In the genomic region with DNA sequence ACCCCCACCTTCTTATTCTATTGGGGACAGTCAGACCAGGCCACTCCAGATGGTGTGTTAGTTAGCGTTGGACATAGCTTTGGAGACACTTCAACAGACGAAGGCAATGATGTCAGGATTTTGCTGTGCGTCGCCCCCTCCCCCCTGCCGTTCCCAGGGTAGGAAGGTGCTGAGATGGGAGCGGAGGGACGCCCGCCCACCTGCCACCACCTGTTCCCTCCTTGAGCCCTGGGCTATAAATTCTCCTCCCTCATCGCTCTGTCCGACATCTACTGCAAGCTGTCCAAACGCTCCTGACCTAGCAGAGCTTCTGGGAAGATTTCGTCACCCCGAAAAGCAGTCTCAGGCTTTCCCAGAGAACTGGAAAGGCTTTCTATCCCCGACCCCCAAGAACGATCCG, we compare ENCODE assay signal across 9 mouse cellular contexts. TPM values are rescaled to one million over a fixed set of nuclear protein-coding genes. Genes with fewer than 3 reads are reported as not detected.
DNase-seq lines count a peak whose midpoint lies in the region; ATAC-seq and TF ChIP-seq lines count a peak whose summit lies in the region.
"Had no signal": no experiment of that assay in that cellular context is flagged by ENCODE, and none has a peak within 500 bp of the region (broad histone marks: within the 10 kb centered on the region; RNA-seq: fewer than 3 reads in every experiment).

A gene (plus strand): TSS at position 131 of the 400 bp plus-strand sequence.

- TF ChIP-seq CTCF in bone marrow macrophage, adult 2 months (IDR thresholded peaks at IDR 0.05; ENCODE audit: low read depth, low read length), result no peak

- H3K9me3 ChIP-seq in heart, embryonic 12.5 days (replicated peaks), result peaks cover 3% of the 10 kb centered on the region; the same call in 1 of the 2 replicates
- H3K9me3 ChIP-seq in forebrain, embryonic 12.5 days, result no peaks in the 10 kb centered on the region
- no peaks in the 10 kb centered on the region for H3K9me3 ChIP-seq in limb, embryonic 12.5 days

- H3K4me1 ChIP-seq in heart, embryonic 12.5 days (replicated peaks), result peaks cover 13% of the 10 kb centered on the region; the same call in 1 of the 2 replicates
- H3K4me1 ChIP-seq in bone marrow macrophage, adult 2 months (ENCODE audit: control insufficient read depth, insufficient read depth, low read length), result no peaks in the 10 kb centered on the region
- H3K4me1 ChIP-seq in forebrain, embryonic 12.5 days, result peaks cover 11% of the 10 kb centered on the region
- peaks cover 13% of the 10 kb centered on the region for H3K4me1 ChIP-seq in limb, embryonic 12.5 days (replicated peaks)

- no peak within 1 kb of the TSS for H3K27ac ChIP-seq in heart, embryonic 12.5 days (ENCODE audit: poor library complexity, severe bottlenecking)
- H3K27ac ChIP-seq in bone marrow macrophage, adult 2 months (ENCODE audit: insufficient read depth, low read depth, low read length), result no peak within 1 kb of the TSS
- no peak within 1 kb of the TSS for H3K27ac ChIP-seq in forebrain, embryonic 12.5 days
- no peak within 1 kb of the TSS for H3K27ac ChIP-seq in limb, embryonic 12.5 days

- DNase-seq in heart, postnatal 4 days, result no peak
- peak; percentile 50 for DNase-seq in right cerebral cortex, postnatal 14 days
- DNase-seq in thymus, adult 18-20 months, result no peak
- no peak for DNase-seq in adipocyte (ENCODE audit: low spot score)

- peak within 1 kb of the TSS; percentile 80 for H3K9ac ChIP-seq in heart, embryonic 12.5 days
- H3K9ac ChIP-seq in forebrain, embryonic 12.5 days, result peak within 1 kb of the TSS; percentile 66
- peak within 1 kb of the TSS; percentile 69 for H3K9ac ChIP-seq in limb, embryonic 12.5 days (replicated peaks)

- 7% methylated on average over 16 of the region's 16 CpGs for WGBS in heart, embryonic 12.5 days
- 3% methylated on average over 16 of the region's 16 CpGs for WGBS in forebrain, embryonic 12.5 days
- WGBS in limb, embryonic 12.5 days, result 3% methylated on average over 16 of the region's 16 CpGs

- peaks cover 61% of the 10 kb centered on the region for H3K27me3 ChIP-seq in heart, embryonic 12.5 days (replicated peaks)
- peaks cover 32% of the 10 kb centered on the region for H3K27me3 ChIP-seq in forebrain, embryonic 12.5 days
- peaks cover 36% of the 10 kb centered on the region for H3K27me3 ChIP-seq in limb, embryonic 12.5 days
- H3K27me3 ChIP-seq: CH12.LX had no signal

- H3K36me3 ChIP-seq in heart, embryonic 12.5 days, result no peaks in the 10 kb centered on the region
- no peaks in the 10 kb centered on the region for H3K36me3 ChIP-seq in forebrain, embryonic 12.5 days (replicated peaks)
- H3K36me3 ChIP-seq in limb, embryonic 12.5 days, result no peaks in the 10 kb centered on the region

- H3K4me2 ChIP-seq in heart, embryonic 12.5 days, result peak within 1 kb of the TSS; percentile 98
- peak within 1 kb of the TSS; percentile 94 for H3K4me2 ChIP-seq in forebrain, embryonic 12.5 days
- H3K4me2 ChIP-seq in limb, embryonic 12.5 days, result peak within 1 kb of the TSS; percentile 92

- H3K4me3 ChIP-seq in heart, embryonic 12.5 days, result peak within 1 kb of the TSS; percentile 66
- H3K4me3 ChIP-seq in bone marrow macrophage, adult 2 months (ENCODE audit: insufficient read depth, low read length), result peak within 1 kb of the TSS; percentile 62
- peak within 1 kb of the TSS; percentile 59 for H3K4me3 ChIP-seq in forebrain, embryonic 12.5 days (replicated peaks)
- H3K4me3 ChIP-seq in limb, embryonic 12.5 days (replicated peaks), result peak within 1 kb of the TSS; percentile 61

- TF ChIP-seq POLR2A in bone marrow macrophage, adult 2 months (IDR thresholded peaks at IDR 0.05; ENCODE audit: borderline replicate concordance, low read depth, low read length), result no peak

- ATAC-seq in heart, embryonic 12.5 days (ENCODE audit: insufficient number of reproducible peaks, low FRiP score), result no peak
- peak; percentile 36; the same call in 1 of the 2 replicates for ATAC-seq in forebrain, embryonic 12.5 days (ENCODE audit: low FRiP score)
- ATAC-seq in limb, embryonic 12.5 days (ENCODE audit: insufficient number of reproducible peaks, insufficient read depth, low FRiP score, low TSS enrichment, low read depth), result no peak

RNA-seq across cellular contexts. Expression of the gene that starts here (rescaled TPM):
- polyA plus RNA-seq in heart, embryonic 12.5 days (2016; fragmentation: Nextera tagmentation; extraction: Ambion mirVana), result not detected in 2 replicates
- not detected for total RNA-seq in heart, postnatal 4 days (2021)
- not detected in 2 replicates for polyA plus RNA-seq in bone marrow macrophage, adult 2 months (2012; ENCODE audit: insufficient read depth, insufficient read length, missing spikeins)
- 0.47 and 0.79 TPM in 2 replicates for polyA plus RNA-seq in forebrain, embryonic 12.5 days (2016; fragmentation: Nextera tagmentation; extraction: Ambion mirVana)
- 0.42 and 0.60 TPM in 2 replicates for polyA plus RNA-seq in limb, embryonic 12.5 days (2016; fragmentation: Nextera tagmentation; extraction: Ambion mirVana)
- total RNA-seq: CH12.LX had no signal

Comparison
In these comparisons a context has a peak if more than half of its experiments do, and no peak if none do; other contexts are left out.
1. Peak in ATAC-seq, H3K4me3 ChIP-seq, H3K9ac ChIP-seq and H3K4me2 ChIP-seq in forebrain, embryonic 12.5 days; RNA of the gene not detected or under 1 TPM.